Mouse (Mus musculus) testis, postnatal 10 days (tissue): ENCODE results near the gene Tns1.

Experiments
- DNase-seq: peaks from one replicate; pipeline ENCODE4 v3.0.0; 2021; ENCODE audit warnings: low spot score

The Tns1 gene

DNA sequence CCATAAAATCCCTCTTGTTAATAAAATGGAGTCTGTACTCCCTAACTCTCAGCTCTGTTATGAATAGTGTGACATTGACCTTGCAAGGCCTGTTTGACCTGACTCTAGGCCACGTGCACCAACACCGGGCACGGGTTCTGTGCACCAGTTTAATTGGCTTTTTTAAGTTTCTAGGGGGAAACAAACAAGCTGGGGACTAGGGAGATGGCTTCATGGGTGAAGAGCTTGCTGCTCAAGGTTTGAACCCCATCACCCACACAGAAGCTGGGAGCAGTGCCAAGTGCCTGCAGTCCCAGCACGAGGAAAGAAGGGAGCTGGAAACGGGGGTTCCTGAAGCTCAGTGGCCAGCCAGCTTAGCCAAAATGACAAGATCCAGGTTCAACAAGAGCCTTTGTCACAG is 192.4 kb downstream of the Tns1 start:
- no peak for DNase-seq

DNA sequence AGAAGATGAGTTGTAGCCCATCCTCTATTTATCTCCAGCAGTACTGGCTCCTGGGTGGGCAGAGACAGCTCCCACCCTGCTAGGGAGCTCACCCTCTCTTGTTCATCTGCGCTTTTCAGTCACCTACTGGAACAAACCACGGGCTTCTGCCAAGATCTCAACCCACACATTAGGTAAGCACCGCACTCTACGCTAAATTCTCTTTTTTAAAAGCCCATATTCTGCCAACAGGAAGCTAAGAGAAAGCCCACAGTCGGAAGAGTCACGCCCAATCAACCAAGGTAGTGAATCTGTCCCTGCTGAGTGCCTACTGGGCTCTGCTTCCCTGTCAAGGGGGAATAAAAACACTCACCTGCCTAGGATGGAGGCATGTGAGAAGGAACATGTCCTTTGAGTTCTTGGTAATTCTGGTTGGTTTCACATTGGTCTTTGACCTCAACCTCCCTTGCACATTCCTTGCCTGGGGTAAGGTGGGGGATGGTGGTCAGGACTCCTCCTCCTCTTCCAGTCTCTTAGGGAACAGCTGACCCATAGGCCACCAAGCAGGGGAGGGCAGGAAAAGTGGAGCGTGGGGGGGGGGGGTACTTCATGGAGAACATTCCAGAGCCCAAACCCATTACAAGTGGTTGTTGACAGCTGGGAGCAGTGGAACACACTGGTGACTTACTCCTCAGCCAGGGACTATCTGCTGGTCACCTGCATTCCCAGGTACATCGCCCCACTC is 193.7 kb downstream of the Tns1 start:
- DNase-seq = no peak

- no peak for DNase-seq
These were observed 194.3 kb downstream of the Tns1 start for GRCm38 (mm10) chr1:73929952-73930329.

DNA sequence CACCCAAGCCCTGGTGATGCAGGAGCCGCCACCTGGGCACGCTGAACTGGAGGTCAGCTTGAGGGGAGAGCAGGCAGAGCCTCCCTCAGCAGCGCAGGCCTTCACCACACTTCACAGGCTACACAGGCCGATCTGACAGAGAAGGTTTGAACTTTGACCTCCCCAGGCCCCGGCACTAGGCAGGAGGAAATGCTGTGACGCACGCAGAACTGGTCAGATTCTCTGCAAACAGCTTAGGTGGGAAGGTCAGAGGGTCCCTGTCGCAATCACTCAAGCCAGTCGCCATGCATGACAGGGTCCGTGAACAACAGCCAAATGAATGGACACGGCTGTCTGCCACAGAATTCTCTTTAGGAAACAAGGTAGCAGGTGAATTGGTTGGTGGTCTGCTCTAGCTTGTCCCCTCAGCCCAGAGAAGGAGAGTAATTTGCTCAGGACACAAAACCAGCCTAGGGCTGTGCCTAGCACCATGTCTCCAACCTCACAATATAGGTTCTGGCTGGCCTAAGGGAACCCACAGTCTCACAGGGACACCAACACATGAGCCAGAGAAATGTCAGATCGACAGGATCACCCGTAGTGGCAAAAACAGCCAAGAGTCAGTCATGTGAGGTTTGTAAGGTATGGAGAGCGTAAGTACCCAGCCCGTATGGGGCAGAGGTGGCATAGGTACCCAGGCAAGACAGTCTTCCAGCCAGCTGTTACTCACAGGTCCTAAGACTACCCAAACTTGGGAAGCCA is 194.9 kb downstream of the Tns1 start:
- DNase-seq = no peak

DNA sequence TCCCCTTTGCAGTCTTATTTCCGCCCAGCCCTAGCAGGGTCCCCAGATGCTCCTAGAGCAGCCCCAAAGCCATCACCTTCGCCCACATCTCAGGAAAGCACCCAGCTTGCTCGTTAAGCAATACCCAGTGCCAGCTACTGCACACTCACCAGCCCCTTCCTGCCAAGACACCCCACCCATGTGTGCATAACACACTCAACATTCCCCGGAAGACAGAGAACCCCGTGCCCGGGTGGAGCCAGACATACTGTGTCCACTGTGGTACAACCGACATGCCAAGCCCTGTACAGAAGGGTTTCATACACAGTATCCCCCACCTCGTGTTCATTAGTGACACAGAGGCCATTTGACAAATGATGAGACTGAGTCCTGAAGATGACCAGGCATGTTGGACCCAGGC is 195.9 kb downstream of the Tns1 start:
- no peak for DNase-seq

- no peak for DNase-seq
These were observed 196.4 kb downstream of the Tns1 start for GRCm38 (mm10) chr1:73927819-73928218.

DNA sequence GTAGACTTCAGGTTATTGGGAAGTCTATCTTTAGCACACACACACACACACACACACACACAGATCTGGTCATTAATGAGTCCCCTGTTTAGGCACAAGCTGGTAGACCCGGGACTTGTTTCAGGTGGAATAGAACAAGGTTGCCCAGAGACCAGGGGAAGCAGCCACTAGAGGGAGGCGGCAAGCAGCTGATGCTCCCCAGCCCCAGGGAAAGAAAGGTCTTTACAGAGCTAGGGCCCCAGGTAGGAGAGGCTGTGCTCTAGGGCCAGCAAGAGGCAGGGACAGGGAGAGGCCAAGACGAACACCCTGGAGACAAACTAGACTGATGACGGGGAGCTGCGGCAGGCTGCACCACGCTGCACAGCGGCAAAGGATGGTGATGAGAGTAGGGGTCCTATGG is 198.0 kb downstream of the Tns1 start:
- no peak for DNase-seq

DNA sequence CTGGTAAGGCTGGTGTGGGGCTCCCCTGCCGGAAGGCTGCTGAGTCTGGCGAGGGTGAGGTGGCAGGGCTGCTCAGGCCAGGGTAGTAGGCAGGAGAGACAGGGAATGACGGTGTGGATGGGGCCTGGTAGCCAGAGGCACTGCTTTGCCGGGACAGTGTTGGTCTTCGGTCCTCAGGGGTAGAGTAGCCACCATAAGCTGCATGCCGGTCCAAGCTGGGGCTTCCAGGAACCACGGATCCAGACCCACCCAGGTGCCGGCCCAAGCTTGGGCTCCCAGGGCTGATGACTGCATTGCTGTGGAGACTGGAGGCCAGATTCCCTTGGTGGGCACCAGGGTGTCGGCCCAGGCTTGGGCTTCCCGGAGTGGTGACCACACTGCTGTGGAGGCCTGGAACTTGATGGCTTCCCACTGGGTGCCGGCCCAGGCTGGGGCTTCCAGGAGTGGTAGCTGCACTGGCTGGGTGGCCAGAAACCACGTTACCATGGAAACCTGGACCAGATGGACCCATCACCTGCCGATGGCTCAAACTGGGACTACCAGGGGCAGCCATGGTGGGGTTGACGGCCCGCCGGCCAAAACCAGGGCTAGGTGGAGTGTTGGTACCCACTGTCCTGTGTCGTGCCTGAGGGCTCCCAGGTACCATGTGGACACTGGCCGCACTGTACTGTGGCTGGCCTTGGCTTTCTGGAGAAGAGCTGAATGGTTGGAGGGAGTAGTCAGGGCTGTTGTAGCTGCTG is 199.2 kb downstream of the Tns1 start:
- DNase-seq = no peak

DNA sequence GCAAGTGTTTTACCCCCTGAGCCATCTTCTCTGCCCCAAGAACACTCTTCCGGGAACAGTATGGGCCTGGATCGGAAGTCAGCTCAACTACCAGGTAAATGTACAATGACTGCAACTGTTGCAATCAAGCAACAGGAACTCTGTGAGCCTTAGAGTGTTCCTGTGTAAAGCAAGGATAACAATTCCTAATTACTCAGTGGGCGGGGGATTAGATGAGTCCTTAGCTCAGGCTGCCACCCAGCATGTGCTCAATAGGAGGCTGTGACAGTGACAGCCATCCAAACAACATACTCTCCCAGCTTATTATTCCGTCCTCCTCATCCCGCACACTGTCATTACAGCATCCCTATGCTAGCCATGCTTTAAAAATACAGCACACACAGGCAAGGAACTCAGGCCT is 200.0 kb downstream of the Tns1 start:
- DNase-seq = no peak

GRCm38 (mm10) chr1:73923185-73923584 is 201.1 kb downstream of the Tns1 start:
- DNase-seq = no peak

DNA sequence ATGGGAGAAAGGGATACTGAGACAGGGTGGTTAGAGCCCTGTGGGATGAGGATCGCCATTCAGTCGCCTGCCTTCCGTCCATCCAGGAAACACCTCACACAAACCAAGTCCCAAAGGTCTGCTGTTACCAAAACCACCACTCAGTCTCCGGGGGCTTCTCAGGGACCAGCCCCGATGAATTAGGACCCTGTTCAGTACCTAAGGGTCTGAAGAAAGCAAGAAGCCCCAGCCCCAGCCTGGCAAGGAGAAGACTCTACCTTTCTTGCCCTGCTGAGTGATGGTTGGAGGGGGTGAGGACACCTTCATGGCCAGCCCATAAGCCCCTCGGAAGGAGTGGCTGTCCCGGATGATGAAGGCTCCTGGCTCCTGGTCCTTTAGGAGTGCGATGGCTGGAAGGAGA is 203.5 kb downstream of the Tns1 start:
- DNase-seq = no peak

- no peak for DNase-seq
These were observed 204.3 kb downstream of the Tns1 start for GRCm38 (mm10) chr1:73919909-73920308.

DNA sequence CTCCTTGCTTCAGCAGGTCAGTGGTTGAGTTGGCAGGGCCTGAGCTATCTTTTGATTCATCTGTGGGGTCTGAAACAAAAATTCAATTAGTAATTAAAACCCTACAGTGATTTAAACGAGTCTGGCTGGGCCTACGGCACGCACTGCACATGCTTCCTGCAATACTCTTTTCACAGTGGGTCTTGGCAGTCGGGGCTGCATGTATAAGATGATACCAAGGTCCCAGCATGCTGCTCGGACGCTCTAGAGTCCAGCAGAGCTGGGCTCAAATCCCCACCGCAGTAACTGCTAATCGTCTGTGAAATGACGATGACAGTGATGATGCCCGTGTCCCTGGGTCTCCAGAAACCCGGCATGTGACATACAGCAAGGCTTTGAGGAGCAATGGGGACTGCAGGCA is 206.2 kb downstream of the Tns1 start:
- DNase-seq = no peak

DNA sequence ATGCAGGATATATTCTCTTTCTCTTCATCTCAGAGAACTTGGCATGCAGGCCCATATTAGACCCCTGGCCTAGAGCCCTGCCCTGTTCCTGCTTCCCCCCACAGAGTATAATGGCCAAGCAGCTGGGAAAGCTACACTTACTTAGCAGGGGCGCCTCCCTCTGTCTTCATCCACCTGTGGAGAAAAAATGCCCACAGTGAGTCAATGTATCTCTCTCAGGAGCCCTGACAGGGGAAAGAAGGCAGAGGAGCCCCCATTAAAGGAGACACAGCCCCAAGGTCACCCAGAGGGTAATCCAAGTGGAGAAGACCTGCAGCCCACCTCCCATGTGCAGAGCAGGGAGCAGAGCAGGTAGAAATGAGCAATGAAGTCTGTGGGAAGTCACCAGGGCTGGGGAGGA is 208.0 kb downstream of the Tns1 start:
- DNase-seq = peak; percentile 34

- DNase-seq = peak; percentile 42
These were observed 208.8 kb downstream of the Tns1 start for GRCm38 (mm10) chr1:73915218-73916070.

GRCm38 (mm10) chr1:73914076-73914475 is 210.2 kb downstream of the Tns1 start:
- DNase-seq = peak; percentile 45

DNA sequence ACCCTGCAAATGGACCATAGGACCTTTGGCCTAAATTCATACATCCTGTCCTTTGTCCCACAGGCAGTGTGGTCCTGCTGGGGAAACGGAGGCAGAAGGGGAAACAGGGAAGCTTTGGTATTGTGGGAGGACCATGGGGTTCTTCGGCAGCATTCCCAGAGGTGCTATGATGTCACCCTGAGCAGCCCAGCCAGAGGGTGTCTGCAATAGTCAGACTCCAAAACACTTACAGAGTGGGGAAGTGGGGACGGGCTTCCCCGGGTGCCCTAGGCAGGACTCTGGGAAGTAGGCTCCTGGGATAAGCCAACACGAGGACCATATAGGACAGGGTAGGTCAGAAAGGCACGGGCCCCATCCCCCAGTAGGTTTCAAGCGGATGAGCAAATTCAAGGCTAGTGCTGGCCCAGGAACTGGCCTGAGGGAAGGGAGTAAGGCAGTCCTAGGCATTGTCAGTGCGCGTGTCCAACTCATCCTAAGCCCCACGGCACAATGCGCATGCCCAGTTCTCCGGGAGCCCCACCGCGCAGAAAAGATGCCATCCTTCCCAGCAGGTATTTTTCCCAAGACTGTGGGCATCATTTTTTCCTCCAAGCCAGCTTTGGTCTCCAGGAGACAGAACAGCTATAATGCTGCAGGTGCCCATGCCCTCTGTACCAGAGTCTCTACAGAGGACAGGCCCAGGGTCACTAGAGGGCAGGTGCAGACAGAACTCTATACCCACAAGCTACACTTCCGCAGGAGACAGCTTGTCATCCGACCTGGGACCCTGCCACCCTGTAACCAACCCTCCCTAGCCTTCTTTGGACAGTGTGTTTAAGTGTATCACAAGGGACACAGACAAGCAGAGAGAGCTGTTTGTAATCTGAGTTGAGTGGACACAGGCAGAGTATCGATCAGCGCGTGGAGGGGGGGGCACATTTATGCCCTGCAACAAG is 210.9 kb downstream of the Tns1 start:
- peak; percentile 36 for DNase-seq

DNA sequence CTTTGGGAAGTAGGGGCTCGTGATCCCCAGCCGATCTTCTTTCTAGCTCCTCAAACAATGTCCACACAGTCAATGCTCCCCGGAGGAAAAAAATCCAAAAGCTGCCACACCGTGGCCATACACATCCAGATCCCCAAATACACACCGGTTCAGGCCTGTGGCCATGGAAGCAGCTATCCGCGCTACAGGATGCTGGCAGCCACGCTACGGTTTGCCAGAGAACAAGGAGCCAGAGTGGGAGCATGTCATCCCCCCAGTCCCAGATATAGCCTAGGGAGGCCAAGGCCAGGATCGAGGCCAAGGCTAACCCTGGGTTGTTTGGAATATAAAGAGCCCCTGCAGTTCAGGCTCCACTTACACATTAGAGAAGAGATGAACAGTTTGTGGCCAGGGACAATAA is 211.8 kb downstream of the Tns1 start:
- DNase-seq = peak; percentile 39

DNA sequence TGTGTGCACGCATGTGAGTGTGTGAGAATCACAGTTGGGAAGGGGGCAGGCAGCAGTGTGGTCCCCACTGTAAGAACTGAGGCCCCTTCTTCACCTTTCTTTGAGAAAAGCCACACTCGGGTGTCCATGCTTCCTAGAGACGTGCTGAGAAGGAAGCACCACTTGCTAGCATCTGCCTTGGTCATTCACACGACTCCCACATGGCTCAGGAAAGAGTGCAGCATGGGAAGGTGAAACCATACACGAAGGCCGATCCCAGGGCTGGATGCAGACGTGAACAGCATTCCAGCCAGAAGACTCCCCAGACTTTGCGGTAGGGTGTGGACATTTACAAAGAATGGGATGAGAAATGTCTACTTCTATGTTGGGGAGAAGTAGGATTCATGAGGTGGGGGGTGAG is 212.3 kb downstream of the Tns1 start:
- DNase-seq = peak; percentile 34

- peak; percentile 38 for DNase-seq
These were observed 213.5 kb downstream of the Tns1 start for GRCm38 (mm10) chr1:73910701-73911100.

- peak; percentile 39 for DNase-seq
These were observed 214.1 kb downstream of the Tns1 start for GRCm38 (mm10) chr1:73910111-73910510.
